Mouse (Mus musculus): ENCODE measurements around the gene Ptafr. TPM values are rescaled to one million over a fixed set of nuclear protein-coding genes. Genes with fewer than 3 reads are reported as not detected.

Ptafr gene
- total RNA-seq, 2 experiments from 2014 or later: 1.3 to 1.5 TPM

DNA sequence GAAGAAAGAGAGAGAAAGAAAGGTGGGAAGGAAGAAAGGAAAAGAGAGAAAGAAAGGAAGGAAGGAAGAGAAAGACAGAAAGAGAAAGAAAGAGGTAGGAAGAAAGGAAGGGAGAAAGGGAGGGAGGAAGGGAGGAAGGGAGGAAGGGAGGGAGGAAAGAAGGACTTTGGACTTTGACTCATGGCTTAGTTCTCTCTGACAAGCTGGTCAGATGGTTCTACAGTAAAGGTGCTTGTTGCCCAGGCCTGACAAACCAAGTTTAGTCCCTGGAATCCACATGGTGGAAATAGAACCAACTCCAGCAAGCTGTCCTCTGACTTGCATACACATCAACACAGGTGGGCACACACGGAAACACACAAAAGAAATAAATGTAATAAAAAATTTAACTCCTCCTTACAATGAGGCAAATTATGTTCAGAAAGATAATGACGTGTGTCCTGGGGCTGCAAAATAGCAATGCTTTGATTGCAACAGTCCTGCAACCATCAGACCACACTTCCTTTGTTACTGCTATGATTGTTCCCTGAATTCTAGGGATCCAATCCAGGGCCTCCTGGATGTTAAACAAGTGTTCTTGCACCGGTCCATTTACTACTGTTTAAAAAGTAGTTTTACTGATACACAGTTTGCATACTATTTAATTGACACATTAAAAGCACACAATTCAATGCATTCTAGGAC lies 46.6 kb downstream of the Ptafr start:
- DNase-seq (ENCODE audit: low spot score in 2 of 2): no peak

DNA sequence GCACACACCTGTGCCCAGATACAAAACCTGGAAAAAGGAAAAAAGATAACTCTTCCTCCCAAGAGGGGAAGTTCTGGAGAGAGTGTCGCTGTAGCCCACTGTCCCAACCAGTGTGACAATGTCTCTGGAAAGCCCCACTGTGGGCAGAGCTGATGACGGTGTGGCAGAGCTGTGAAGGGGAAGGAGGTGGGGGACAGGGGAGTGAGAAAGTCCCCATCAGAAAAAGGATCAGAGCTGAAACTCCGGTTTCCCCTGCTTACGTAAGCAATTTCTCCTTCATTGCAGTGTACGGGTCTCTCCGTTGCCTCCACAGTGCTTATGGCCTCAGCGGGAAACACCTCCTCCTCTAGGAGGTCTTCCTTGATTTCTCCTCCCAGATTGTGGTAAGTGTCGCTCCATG lies 47.5 kb downstream of the Ptafr start:
- no peak for DNase-seq (ENCODE audit: low spot score in 2 of 2)

DNA sequence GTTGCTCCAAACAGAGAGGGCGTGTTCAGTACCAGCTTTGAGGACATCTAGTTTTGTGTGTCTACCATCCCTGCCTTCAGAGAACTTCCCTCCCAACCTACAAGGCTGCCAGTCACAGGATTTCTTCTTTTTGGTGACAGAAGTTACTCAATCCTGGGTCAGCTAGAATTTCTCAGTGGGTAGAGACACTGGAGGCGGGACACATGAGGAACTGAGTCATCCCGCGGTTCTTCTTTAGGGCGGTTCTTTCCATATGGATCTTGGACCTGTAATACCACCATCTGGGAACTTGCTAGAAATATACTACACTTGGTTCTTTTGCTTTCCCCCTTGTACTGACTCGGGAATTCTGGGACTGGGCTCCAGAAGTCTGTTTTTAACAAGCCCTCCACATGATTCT lies 54.0 kb downstream of the Ptafr start:
- DNase-seq (ENCODE audit: low spot score in 2 of 2): peak in 1 of 2 experiments; percentile 22

DNA sequence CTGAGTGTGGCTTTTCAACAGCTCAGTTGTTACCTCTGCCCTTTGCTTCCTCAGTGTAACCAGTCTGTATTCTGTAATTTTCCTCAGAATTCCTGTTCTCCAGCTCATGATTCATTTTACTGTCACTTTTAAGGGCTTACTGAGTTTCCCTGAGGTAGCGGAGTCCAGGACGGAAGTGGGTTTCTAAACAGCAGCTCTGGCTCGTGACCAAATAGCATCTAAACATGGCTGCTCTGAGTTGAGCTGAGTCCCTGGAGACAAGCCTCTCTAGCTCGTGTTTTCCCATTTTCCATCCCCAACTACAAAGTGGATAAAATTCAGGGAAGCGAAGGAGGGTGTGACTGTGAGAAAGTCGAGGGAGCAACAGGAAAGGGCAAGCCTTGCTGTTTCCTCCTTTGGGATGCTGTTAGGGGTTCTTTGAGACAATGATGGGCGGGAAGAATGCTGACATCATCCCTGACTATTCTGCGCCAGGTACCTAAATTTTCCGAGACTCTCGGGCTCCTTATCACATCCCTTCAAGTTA lies 55.0 kb downstream of the Ptafr start:
- DNase-seq (ENCODE audit: low spot score in 2 of 2): no peak

DNA sequence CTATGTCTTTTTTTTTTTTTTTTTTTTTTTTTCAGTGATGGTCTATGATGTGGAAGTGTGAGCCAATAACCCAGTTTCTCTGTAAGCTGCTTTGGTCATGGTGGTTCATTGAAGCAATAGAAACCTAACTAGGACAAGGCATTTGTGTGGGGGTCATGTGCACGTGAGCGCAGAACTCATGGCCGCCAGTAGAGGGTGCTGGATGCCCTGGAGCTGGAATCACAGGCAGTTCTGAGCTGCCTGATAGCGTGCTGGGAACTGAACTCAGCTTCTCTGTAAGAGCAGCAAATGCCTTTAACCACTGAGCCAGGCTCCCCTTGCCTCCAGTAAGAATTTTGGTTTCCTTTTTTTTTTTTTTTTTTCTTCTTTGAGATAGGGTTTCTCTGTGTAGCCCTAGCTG lies 56.3 kb downstream of the Ptafr start:
- no peak for DNase-seq (ENCODE audit: low spot score in 2 of 2)

DNA sequence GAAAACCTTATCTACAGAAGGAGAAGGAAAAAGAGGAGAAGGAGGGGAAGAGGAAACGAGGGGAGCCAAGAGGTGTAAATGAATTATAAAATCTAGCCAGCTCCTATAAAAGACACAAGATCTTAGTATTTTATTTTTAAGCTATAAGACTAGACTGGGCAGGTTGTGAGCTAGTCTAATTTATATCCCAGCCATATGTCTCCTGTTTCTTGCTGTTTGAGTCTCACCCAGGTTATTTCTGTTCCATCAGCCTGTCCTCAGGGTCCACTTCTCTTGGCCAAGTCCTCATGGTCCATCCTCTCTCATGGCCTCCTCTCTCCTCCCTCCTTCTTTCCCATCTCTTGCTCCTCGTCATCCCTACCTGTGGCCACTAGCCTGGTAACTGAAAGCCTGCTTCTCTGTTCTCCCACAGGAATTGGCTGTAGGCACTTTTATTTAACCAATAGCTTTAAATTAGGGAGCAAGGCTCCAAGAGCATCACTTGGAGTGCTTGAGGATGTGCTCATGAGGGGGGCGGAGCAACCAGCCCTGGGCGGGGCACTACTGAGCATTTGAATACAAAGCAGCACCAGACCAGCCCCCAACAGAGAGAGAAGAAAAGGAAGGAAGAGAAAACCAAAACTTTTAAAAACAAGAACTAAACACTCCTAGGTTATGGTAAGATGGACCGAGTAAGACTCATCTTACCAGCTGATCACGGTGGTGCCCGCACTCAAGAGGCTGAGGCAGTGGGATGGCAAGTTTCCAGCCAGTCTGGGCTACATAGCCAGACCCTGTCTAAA lies 57.6 kb downstream of the Ptafr start:
- DNase-seq (ENCODE audit: low spot score in 2 of 2): no peak

DNA sequence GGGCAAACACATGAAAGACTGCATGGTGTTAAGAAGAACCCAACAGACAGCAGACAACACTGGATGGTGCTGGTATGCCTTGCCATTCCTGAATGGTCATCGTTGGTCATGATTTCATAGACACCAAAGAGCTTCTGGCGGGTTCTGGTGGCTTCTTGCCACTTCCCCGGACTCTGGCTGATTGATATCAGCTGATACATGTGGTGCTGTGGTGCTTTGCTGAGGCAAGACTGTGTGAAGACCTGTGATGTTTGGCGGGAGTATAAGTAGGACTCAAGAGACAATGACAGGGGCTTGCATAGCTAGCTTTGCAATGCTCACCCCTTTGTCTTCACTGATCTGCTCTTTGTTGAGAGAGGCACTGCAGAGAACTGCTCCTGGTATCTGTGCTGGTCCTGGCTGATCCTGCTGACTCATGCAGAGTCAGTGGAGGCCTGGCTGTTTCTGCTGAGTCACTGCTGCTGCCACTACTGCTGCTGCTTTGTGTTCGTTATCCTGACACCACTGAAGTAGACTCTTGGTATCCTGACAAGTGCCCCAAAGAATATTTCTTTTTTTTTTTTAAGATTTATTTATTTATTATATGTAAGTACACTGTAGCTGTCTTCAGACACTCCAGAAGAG lies 60.3 kb downstream of the Ptafr start:
- DNase-seq (ENCODE audit: low spot score in 2 of 2): no peak

DNA sequence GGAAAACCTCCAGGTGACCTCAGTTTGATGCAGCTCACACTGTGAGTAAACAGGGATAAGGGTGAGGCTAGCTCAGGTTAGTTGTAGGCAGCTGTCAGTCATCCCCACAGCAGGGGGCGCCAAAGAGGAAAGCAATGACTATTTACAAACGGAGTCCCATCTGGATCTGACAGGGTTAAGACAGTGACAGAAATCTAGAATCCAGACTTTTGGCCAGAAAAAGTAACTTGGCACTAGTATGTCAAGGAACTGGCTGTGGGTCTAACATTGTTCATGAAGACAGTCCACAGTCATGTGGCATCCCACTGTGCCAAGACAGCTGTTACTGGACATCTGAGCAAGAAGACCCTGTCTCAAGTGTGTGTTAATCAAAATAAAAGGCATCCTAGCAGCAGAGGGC lies 65.0 kb downstream of the Ptafr start:
- no peak for DNase-seq (ENCODE audit: low spot score in 2 of 2)

Other genes starting within 250 kb of the Ptafr start
- gene Trnau1ap, start 234.5 kb upstream of the Ptafr start, total RNA-seq (2021): 10 to 100 TPM; 21.9 to 22.0 TPM
- 10 to 100 TPM in 1 of 2 experiments, 1 to 10 TPM in 1; 9.8 to 12.3 TPM for gene Rcc1, start 210.5 kb upstream of the Ptafr start, total RNA-seq (2021)
- 10 to 100 TPM; 10.7 to 12.4 TPM for gene Phactr4, start 141.6 kb upstream of the Ptafr start, total RNA-seq (2021)
- 1 to 10 TPM; 7.9 to 9.7 TPM for gene Med18, start 100.1 kb upstream of the Ptafr start, total RNA-seq (2021)
- gene Sesn2, start 53.6 kb upstream of the Ptafr start, total RNA-seq (2021): 10 to 100 TPM; 14.4 to 16.8 TPM
- 100 to 1,000 TPM; 426 to 434 TPM for gene Atpif1, start 30.4 kb upstream of the Ptafr start, total RNA-seq (2021)
- 10 to 100 TPM; 87.9 to 92.5 TPM for gene Dnajc8, start 28.5 kb upstream of the Ptafr start, total RNA-seq (2021)
- 10 to 100 TPM; 27.9 to 28.0 TPM for gene Eya3, start 74.9 kb downstream of the Ptafr start, total RNA-seq (2021)
- 1 to 10 TPM; 4.0 to 5.2 TPM for gene Xkr8, start 168.5 kb downstream of the Ptafr start, total RNA-seq (2021)
- 1 to 10 TPM; 3.6 to 4.8 TPM for gene Smpdl3b, start 193.2 kb downstream of the Ptafr start, total RNA-seq (2021)
- gene Rpa2, start 204.3 kb downstream of the Ptafr start, total RNA-seq (2021): 10 to 100 TPM; 14.4 to 16.4 TPM
- gene Themis2, start 232.3 kb downstream of the Ptafr start, total RNA-seq (2021): 1 to 10 TPM in 1 of 2 experiments, under 1 TPM in 1; 0.43 to 1.1 TPM